Mouse (Mus musculus): Measurements from ENCODE around the gene Pttg1ip. TPM values are rescaled to one million over a fixed set of nuclear protein-coding genes. Genes with fewer than 3 reads are reported as not detected.

Gene Pttg1ip
- total RNA-seq, 2 experiments from 2014 or later, result 95.8 to 103 TPM

DNA sequence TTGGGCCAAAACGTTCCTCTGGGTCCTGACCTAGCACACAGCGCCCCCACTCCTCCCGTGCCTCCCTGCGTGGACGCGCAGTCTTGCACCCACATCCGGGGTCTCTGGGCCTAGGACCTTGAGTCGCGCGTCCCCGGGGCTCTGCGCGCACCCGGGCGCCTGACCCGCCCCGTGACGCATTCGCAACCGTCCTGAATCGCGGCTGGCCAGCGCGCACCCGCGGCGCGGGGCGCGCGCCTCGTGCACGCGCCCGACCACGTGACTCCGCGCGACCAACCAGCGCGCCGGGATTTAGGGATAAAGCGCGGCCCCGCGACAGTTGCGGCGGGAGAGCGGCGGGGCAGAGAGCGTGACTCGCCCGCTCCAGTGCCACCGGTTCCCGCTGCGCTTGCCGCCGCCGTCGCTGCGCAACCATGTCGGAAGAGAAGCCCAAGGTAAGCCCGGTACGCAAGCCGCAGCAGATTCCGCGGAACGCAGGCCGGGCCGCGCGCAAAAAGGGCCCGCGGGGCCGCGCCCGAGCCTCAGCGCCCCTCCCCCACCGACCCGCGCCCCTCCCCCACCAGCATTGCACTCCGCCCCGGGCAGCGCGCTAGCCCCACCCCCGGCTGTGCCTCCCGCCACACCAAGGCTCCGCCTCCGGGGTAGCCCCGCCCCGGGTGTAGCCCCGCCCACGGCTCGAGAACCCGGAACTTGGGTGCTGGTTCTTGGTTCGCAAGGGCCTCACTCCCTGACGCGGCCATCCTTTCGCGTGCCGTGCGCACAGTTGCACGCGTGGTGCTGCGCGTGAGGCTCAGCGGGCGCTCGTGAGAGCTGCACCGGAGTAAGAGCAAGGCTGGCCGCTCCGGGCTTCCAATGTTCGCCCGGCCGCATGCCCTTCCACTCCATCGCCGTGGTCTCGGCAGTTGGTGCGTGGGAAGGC lies 24.6 kb downstream of the Pttg1ip start, which contains the start of the genes Sumo3 and Gm49325:
Gene Sumo3 (plus strand): TSS at position 190 of the 919 bp plus-strand sequence.
Gene Gm49325 (plus strand): TSS at position 290 of the 919 bp plus-strand sequence.
- peak; percentile 99 for DNase-seq (ENCODE audit: low spot score in 2 of 2)

DNA sequence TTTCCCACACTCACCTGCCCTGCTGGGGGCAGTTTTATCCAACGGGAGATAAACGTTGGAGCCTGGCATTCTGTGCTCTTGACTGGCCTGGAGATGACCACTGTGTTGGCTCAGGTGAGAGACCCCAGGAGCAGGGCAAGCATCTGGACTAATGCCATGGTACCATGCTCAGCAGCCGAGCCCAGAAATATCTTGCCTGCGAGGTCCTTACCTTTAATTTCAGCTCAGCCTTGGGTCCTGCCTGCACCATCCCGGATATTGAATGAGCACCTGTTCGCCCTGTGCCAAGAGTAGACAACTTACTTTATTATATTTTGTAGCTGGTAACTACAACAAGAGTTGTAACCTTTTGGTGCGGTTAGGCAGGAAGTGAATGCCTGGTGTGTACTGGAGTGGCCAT lies 25.3 kb downstream of the Pttg1ip start:
- peak in 1 of 2 experiments; percentile 27 for DNase-seq (ENCODE audit: low spot score in 2 of 2)

DNA sequence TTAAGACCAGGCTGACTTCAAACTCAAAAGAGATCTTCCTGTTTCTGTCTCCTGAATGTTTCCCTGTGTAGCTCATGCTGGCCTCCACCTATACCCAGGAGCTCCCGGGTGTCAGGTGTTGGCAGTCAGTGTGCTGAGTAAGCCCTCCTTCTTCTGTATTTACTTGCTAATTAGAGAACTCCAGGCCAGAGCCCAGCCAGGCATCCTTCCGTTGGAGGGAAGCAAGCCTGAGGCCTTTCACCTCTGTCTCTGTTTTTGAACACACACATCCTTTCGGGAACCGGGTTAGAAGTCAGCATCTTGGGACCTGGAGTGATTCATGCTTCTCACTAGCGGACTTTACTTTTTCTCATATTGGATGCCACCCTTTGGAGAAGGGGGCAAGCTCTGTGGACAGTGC lies 25.9 kb downstream of the Pttg1ip start:
- no peak for DNase-seq (ENCODE audit: low spot score in 2 of 2)

DNA sequence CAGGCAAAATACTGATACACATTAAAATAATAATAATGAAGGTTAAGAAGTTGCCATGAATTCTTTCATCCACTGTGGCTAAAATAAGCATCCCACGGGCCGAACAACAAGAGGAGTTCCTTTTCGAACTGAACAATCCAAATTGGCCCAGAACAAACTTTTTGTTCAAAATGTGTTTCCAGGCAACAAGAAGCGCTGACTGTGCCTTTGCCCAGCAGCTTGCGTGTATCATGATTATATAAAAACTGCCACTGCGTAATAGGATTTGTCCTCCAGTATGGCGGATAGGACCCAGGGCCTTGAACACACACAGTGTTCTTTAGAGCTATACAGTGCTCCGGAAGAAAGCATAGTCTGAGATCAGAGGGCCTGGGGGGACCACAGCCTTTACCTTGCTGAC lies 27.1 kb downstream of the Pttg1ip start:
- DNase-seq (ENCODE audit: low spot score in 2 of 2), result no peak

DNA sequence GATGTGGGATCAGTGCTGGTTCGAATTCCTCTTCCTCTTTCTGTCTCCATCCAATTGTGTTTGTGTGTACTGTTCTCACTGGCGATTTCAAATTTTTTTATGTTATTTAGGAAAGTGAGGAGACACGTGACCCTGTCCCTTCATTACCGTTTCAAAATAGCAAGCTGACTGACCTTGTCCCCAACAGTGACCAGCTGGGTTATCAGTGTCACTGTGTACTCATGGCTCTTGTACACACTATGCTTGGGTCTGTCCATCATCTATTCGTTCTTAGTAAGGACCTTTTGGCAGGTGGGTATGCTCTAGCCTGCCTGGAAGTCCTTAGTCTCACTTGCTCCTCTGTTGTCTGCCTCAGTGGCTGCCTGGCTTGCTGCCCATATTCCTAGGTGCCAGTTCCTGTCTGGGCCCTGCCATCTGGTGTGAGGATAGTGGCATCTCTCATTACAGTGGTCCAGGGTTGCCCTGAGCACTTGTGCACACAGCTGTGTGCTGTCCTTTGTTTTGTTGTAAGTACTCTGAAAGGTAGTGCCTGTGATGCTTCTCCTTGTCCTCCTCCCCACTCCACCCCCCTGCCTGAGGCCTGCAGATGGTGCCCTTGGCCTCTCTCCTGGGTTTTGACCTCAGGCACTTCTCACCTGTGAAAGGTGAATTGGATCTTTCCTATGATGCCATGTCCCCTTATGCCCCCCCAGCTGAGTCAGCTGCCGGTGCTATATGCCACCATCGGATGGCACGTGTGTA lies 28.9 kb downstream of the Pttg1ip start:
- DNase-seq (ENCODE audit: low spot score in 2 of 2), result no peak

DNA sequence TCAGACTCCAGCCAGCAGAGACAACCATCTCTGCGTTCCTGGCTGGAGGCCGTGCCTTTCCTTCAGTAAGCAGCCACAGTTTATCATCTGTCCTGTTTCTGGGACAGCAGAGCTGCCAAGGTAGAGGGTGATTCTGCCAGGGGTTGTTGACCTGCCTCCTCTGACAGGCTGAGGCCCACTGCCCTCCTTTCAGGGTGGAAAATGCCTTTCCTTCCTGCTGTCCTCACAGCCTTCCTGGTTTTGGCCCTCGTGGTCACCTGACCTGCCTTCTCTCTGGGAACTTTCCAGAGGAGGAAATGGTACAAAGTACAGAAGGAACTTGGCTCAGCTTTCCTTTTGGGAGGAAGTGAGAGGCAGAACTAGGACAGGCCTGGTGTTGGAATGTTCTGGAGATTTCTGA lies 31.9 kb downstream of the Pttg1ip start:
- no peak for DNase-seq (ENCODE audit: low spot score in 2 of 2)

DNA sequence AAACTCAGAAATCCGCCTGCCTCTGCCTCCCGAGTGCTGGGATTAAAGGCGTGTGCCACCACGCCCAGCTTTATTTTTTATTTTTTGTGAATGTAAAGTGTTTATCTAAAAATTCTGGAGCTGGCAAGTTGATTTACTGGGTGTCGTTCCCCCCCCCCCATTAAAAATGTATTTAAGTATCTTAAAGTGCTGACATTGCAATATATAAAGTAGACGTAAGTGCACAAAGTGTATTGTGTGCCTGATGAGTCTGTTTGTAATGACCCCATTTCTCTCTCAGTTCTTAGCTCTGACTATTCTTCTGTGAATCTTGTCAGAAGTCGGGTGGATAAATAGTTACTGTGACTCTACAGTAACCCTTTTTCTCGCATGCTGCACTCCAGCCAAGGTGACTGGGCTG lies 34.1 kb downstream of the Pttg1ip start:
- DNase-seq (ENCODE audit: low spot score in 2 of 2), result no peak

DNA sequence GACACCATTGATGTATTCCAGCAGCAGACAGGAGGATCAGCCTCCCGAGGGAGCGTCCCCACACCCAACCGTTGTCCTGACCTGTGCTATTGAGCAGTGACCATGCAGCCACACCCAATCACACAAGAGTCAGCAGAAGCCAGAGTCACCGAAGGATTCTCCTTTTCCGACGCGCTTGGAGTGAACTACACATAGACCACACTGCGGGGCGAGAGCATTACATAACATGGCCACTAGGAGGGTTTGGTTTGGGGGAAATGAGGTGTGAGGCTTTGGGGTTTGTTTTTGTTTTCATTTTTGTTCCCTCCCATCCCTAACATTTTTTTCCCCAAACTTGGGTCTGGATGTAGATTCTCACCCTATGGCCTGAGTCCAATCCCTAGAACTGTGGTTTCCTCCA lies 34.6 kb downstream of the Pttg1ip start:
- no peak for DNase-seq (ENCODE audit: low spot score in 2 of 2)

DNA sequence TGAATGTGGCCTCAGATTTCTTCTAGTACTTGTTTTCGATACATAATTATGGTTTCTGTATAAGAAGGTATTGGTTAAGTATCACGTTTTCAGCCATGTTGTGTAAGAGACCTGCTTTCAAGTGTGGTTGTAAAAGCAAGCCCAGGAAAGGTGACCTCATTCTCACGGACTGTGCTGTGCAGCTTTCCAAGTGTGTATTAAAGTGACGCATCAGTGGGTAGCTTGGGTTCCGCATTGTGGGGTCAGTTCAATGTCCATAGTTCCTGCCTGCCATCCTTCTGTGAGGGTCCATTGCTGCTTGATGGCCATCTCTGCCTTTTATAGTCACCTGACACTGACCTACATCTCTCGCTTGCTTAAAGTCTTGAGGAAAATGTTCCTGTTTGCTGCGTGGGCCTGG lies 35.4 kb downstream of the Pttg1ip start:
- no peak for DNase-seq (ENCODE audit: low spot score in 2 of 2)

DNA sequence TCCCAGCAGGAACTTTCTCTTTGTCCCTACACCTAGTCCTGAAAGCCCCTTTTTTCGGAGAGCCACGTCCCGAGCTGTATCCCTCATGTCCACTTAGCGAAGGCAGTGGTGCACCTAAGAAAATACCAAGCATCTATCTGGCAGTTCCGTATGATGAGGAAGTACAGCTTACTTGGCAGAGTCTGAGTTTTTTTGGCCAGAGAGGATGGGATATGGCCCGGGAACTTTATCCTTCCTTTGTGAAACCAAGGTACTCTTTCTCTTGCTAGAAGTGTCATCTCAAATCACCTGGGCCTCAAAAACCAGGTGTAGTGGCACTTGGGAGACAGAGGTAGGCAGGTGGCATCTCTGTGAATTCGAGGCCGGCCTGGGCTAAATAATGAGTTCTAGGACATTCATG lies 40.0 kb downstream of the Pttg1ip start:
- no peak for DNase-seq (ENCODE audit: low spot score in 2 of 2)

DNA sequence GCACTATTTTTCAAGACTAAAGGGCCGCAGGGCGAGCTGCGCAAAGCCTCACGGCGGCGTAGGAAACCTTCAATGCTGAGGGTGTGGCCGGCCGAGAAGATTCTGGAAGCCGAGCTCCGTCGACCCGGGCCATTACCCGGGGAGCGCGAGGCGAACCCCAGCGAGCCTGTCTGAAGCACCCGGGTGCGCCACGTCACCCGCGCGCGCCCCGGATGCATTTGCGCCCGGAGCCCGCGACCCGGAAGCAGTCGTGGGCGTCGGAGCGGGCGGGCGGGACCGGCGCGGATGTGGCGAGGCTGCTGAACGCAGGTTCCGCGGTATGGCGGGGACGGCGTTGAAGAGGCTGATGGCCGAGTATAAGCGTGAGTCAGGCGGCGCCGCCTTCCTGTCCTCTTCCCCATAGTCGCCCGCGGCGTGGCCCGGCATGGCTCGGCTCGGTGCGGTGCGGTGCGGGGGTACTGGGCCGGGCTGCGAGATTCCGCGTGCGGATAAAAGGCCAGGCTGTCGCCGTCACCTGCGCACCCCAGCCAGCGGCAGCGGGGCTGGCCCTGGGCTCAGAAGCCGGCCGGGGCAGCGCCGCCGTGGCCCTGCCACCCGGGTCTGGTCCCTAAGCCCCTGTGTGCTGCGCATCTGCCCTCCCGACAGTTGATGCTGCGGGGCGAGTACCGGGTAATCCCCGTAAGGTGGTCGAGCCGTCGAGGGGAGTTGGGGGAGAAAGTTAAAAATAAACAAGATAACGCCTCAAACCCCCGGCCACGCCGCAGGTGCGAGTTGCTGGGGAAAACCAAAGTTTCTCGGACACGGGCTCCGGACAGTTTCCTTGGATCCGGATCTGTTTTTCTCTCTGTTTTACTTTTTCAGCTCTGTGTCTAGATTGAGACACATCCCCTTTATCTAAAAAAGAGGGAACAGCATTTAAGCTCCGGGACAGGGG lies 40.8 kb downstream of the Pttg1ip start, which contains the start of gene Ube2g2:
Gene Ube2g2 (plus strand): TSS at position 221 of the 934 bp plus-strand sequence.
- peak; percentile 94 to 95 for DNase-seq (ENCODE audit: low spot score in 2 of 2)

DNA sequence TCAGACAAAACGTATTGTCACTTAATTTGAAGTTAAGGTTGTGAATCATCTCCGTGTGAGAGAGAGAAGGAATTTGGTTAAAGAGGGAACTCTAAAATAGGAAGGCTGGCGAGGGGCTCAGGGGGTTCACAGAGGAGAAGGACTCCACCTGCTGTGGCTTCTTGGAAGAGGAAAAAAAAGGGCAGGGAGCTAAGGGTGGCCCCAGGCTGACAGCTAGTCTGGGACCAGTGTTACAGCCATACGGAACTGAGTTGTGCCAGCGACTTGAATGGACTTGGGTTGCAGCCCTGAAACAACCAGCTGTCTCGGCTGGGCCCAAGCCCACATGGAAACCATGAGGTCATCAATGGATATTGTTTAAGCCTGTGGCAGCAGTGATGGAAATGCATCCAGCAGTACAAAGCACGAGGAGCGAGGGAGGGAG lies 41.6 kb downstream of the Pttg1ip start:
- DNase-seq (ENCODE audit: low spot score in 2 of 2), result peak; percentile 42 to 74

DNA sequence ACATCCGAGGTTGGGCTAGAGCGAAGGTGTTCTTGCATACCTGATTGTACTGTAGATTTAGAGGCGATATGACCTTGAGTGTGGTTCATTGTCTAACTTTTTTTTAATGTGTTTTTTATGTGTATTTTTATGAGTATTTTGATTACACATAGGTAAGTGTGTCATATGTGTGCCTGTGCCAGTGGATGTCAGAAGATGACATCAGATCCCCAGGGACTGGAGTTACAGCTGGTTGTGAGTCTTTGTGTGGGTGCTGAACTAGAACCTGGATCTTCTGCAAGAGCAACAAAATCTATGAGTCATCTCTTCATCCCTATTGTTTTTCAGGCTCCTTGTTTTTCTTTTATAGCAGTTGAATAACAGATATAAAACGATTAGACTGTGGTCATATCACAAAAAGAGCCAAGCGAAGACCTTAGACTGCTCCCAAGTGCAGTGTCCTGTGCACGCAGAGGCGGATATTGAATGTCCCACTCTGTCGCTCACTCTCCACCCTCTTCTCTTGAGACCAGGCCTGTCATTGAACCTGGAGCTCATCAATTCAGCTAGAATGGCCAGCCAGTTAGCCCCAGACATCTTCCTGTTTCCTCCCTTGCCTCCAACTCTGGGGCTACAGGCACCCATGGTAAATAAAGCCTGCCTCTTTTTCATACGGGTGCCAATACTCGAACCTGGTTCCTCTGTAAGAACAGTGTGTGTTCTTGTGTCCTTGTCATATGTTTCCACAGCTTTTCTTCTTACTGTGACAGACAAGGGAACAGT lies 42.3 kb downstream of the Pttg1ip start:
- no peak for DNase-seq (ENCODE audit: low spot score in 2 of 2)

DNA sequence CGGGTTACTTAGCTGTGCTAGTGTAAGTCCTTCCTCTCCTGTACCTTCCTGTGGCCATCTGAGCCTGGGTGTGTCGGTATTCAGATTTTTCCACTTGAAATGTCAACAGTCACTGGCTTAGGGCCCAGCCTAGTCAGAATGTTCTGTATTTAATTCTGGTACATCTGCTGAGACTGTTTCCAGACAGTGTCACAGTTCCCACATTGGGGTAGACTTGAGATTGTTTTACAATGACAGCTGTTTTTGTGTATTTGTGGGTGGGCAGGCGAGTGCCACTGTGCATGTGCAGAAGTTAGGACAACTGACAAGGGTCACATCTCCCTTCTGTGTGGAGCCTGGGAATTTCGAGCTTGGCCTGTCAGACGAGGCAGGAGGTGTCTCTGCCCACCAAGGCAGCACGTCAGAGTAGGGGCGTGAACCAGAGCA lies 43.1 kb downstream of the Pttg1ip start:
- DNase-seq (ENCODE audit: low spot score in 2 of 2), result peak in 1 of 2 experiments; percentile 51

DNA sequence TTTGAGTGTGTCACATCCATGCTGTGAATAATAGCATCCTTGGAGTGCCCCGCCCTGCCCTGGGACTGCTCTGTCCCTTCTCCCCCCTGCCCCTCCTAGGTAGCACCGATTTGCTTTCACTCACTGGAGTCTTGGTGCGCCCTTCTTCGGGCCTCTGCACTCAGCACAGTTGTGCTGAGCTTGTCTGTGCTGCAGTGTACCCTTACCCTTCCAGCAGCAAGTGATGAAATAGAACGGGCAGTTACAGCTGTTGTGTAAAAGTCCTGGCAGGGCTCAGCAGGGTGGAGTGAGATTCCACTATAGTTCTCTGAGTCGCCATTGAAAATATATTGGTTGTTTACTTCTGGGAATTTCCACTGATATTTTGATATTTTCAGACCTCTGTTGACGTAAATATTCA lies 44.5 kb downstream of the Pttg1ip start:
- DNase-seq (ENCODE audit: low spot score in 2 of 2), result no peak

DNA sequence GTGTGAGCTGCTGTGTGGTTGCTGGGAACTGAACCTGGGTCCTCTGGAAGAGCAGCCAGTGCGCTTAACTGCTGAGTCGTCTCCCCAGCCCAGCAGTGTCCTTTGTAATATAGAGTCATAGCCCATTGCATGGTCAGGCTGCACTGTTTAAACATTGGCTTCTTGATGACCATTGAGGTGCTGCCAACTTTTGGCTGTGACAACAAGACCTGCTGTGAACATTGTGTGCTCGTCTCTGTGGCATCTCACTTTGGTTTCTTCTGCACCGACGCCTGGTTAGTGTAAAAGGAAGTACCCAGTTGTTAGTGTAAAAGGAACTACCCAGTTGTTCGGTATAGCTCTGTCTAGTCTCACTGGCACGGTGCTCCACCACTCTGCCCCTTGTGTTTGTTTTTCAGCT lies 45.1 kb downstream of the Pttg1ip start:
- no peak for DNase-seq (ENCODE audit: low spot score in 2 of 2)

DNA sequence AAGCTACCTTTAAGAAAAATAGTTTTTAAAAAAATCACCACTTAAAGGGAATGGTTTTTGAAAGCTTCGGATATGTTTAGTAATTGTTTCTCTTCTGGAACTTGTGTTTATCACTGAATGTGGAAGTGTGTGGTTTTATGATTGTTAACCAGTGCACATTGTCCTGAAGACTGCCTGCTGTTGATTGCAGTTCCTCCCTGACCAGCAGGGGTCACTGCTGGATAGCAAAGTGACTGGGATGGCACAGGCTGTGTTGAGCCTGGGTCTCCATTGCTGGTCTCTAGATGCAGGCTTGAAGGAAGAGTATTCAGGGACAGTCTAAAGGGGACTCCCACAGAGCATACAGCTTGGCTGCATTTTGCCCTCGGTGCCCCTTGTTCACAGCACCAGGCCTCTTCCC lies 46.0 kb downstream of the Pttg1ip start:
- peak; percentile 59 to 73 for DNase-seq (ENCODE audit: low spot score in 2 of 2)

DNA sequence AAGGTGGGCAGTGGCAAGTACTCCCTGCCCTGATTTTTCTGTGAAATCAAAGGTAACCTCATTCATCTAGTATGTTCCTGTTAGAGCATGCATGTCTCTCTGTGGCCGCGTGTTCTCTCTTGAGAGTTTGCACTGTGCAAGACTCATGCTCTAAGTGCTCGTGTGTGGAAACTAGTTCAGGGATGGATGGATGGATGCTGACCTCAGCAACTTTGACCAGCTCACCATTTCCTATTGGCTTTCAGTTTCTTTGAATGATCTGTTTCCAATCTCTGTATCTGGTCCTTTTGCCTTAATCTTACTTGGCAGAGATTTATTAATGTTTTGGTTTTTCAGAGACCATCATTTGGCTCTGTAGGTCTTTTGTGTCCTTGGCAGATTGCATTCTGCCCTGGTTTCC lies 47.6 kb downstream of the Pttg1ip start:
- no peak for DNase-seq (ENCODE audit: low spot score in 2 of 2)

DNA sequence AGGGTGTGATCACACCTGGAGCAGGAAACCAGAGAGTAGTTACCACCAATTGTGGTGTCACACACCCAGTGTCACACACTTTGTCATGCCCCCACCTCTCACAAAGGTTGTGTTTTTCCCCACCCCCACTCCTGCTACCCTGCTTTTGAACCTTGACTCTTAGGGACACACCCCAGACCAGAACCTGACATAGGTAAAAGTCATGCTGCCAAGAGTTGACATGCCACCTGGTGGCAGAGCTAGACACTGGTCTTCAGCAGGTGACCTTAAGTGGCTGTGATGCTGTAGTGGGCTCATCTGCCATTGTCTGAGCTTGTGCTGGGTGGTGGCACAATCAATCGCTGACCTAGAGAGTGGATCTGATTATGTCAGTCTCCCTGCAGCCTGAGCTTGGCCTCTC lies 48.5 kb downstream of the Pttg1ip start:
- no peak for DNase-seq (ENCODE audit: low spot score in 2 of 2)

DNA sequence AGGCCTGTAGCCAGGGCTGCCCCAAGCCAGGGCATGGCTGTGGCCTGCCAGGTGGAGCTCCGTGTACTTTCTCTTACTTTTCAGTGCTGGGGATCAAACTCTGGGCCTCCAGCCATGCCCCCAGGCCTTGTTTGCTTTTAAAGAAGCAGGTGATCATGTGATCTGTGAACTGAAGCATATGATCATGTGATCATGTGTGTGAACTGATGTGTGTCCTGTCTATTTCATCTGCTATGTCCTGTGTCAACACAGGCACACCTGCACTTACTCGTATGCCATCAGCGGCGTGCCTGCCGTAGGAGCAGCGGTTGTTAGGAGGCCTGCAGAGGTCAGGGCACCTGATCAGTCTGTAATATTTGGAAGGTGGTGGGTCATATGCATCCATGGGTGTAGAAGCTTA lies 52.5 kb downstream of the Pttg1ip start:
- DNase-seq (ENCODE audit: low spot score in 2 of 2), result no peak

Data from gastrocnemius, postnatal 4 days (tissue).